Mouse (Mus musculus) gonadal fat pad, adult 2 months (tissue): Measurements from ENCODE around the gene Slc25a27. TPM values are rescaled to one million over a fixed set of nuclear protein-coding genes. Genes with fewer than 3 reads are reported as not detected.

Experiments
- DNase-seq: peaks from one replicate; pipeline ENCODE4 v3.0.0-alpha.2; 2012; ENCODE audit warnings: low read depth
- polyA plus RNA-seq: library from polyadenylated mRNA; depleted of rRNA; stranded (reverse); fragments of >200 nt; gene quantifications from 2 replicates; pipeline ENCODE4 v1.2.3, GENCODE M21; 2012; rRNA removed

The Slc25a27 gene
- polyA plus RNA-seq, result 3.5 and 4.2 TPM in 2 replicates

DNA sequence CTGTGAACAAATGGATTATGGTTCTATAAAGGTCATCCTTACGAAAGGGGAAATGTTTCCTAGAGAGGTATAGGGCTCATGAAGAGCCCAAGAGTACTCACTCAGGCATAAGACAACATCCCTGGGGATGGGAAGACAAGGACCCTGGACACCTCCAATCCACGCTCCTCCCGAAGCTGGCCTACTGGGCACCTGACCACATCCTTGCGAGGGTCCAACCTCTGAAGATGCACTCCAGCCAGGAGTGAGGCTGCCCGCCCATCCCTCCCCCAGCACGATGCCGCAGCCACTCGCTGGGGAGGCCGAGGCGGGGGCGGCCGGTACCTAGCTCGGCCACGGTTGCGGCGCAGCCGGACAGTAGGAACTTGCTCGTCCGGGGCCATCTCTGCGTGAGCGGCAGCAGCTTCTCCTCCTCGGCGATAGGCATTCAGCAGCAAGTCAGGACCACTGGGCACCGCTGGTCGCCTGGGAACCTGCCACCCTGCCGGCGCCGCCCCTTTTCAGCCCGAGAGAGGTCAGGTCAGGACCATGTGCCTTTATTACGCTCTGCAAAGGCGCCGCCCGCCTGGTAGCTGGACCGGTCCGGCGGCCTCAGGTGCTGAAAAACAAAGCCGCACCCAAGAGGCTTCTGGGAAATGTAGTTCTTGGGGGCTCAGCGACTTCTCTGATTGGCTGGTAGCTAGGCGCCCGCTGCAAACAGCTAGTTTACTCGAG lies at the start of gene Slc25a27:
Gene Slc25a27 (minus strand): TSS at position 639 of the 714 bp plus-strand sequence.
- no peak for DNase-seq

GRCm38 (mm10) chr17:43716601-43717000 lies 49.6 kb upstream of the Slc25a27 start:
- DNase-seq, result no peak

DNA sequence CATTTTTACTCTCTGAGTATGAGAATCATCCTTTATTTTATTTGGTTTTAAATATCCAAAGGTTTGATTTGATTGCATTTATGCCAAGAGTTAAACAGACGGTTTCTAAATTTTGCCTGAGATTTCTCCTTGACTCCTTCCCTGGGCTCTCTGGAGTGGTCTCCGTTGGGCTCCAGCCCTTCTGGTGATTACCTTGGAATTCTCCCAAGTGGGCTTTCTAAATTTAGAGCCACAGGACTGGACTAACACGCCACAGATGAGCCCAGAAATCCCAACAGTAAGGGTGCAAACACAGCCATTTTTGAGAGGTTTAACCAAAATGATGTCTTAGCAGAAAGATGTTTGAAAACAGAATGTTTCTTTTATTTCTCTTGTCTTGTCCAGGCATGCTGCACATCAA lies 47.2 kb upstream of the Slc25a27 start:
- no peak for DNase-seq

GRCm38 (mm10) chr17:43711557-43712352 lies 44.7 kb upstream of the Slc25a27 start:
- no peak for DNase-seq

- no peak for DNase-seq
These were observed 40.2 kb upstream of the Slc25a27 start for GRCm38 (mm10) chr17:43707254-43707653.

DNA sequence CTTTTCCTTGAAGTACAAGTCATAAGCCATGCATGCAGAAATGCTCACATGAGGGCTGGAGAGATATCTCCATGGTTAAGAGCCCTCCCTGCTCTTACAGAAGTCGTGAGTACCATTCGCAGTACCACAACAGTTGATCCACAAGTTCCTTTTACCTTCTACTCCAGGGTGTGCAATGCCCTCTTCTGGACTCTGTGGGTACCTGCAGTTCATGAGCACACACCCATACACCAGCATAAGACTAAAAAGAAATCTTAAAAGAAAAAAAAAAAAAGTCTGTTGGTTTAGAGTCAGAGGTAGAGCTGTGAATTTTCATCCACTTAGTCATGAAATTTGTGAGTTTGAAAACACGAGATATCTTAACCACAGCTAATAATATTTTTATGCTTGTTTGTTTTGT lies 39.7 kb upstream of the Slc25a27 start:
- DNase-seq, result no peak

- no peak for DNase-seq
These were observed 37.4 kb upstream of the Slc25a27 start for GRCm38 (mm10) chr17:43704216-43704930.

DNA sequence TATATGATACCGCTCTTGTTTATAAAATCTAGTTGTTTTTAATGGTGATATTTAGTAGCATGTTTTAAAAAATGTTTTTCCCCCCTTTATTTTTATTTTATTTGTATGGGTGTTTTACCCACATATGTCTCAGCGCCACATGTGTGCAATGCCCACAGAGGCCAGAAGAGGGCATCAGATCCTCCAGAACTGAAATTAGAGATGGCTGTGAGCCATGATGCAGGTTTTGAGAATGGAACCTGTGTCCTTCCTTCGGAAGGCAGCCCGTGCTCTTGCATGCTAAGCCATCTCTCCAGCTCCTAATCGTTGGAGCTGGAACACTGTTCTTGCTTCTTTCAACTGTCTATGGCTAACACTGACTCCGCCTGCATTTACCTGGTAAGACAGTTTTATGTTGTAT lies 34.0 kb upstream of the Slc25a27 start:
- DNase-seq, result no peak

GRCm38 (mm10) chr17:43698997-43699649 lies 32.1 kb upstream of the Slc25a27 start:
- no peak for DNase-seq

GRCm38 (mm10) chr17:43689591-43689990 lies 22.6 kb upstream of the Slc25a27 start:
- DNase-seq, result no peak

DNA sequence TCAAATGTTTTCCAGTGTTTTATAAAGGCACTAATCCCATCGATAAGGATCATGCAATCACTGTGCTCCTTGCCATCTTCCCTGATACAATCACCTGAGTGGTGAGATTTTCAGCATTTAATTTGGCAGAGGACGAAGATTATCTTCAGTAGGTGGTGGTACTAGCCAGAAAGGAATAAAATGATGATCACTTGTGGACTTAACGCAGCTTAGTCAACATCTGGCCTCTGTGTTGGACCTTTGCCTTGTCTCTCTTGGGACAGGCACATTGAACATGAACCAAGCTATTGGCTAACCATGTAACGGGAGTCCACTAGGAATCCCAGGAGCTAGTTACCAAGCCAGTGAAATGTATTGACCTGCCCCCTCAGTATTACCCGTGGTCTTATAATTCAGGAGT lies 17.6 kb upstream of the Slc25a27 start:
- DNase-seq, result peak; percentile 70

DNA sequence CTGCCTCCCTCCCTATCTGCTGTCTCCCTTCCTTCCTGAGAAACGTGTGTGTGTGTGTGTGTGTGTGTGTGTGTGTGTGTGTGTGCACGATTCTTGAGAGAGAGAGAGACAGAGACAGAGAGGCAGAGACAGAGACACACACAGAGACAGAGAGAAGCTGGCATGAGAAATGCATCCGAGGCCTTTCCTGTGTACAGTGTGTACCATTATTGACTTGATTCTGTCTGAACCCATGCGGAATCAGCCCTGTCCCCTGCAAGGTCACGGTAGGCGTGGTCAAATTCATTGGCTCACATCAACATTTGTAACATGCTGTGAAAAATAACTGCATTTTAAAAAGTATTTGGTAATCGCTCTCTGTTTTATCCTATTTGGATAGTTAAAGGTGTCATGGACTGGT lies 17.1 kb upstream of the Slc25a27 start:
- DNase-seq, result no peak

GRCm38 (mm10) chr17:43677317-43677716 lies 10.3 kb upstream of the Slc25a27 start:
- no peak for DNase-seq

GRCm38 (mm10) chr17:43676241-43676640 lies 9.2 kb upstream of the Slc25a27 start:
- no peak for DNase-seq

GRCm38 (mm10) chr17:43675228-43675627 lies 8.2 kb upstream of the Slc25a27 start:
- no peak for DNase-seq

- peak; percentile 63 for DNase-seq
These were observed 4.9 kb upstream of the Slc25a27 start for GRCm38 (mm10) chr17:43671907-43672306.

DNA sequence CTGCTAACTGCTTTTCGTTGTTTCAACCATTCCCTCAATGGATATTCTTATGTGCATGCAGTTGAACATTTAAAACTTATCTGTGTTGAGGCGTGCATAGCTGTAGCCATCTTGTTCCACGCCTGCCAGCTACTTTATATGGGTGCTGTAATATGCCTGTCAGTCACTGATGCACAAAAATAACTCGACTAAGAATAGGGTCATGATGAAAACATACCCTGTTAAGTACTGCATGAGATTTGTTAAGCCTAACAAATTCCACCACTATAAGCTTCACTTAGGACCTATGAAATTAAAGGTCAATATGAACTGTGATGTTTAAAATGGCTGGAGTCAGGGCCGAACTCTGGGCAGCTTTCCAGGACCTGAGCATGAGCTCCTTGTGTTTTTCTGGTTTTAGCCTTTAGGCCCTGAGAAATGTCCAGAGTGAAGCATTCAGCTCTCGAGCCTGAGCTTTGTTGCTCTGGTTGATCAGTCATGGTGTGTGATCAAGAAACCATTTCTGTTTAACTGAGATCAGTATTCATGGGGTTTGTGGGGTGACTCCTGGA lies 2.2 kb upstream of the Slc25a27 start:
- no peak for DNase-seq

DNA sequence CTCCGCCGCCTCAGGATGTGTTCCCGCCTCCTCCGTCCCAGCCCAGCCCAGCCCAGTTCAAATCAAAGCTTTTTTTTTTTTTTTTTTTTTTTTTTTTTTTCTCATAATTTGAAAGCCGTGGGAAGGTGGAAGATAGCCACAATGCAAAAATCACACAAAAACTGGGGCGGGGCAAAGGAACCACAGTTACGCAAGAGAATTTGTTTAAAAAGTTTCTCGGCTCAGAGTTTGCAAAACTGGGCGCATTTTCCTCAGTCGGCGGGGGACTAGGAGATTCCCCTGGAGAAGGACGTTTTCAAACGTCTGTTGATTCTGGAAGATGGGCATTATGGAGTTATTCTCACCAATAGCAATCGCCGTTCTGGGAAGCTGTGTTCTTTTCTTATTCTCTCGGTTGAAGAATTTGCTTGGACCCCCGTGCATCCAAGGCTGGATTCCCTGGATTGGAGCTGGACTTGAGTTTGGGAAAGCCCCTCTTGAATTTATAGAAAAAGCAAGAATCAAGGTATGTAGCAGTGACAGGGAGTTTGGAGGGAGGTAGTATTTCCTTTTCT lies 353 bp upstream of the Slc25a27 start, which contains the start of gene Cyp39a1:
Gene Cyp39a1 (plus strand): TSS at position 136 of the 554 bp plus-strand sequence.
- DNase-seq, result no peak

- no peak for DNase-seq
These were observed 15.5 kb downstream of the Slc25a27 start for GRCm38 (mm10) chr17:43651314-43652046.

GRCm38 (mm10) chr17:43649641-43650436 lies 17.2 kb downstream of the Slc25a27 start:
- no peak for DNase-seq
